Mouse (Mus musculus) megakaryocyte progenitor cell, adult 5-6 weeks (primary cell): Measurements from ENCODE around the gene Cep295nl. TPM values are rescaled to one million over a fixed set of nuclear protein-coding genes. Genes with fewer than 3 reads are reported as not detected.

Source experiments
- ATAC-seq: replicated peaks from 2 replicates; pipeline ENCODE4 v1.8.0; 2016; ENCODE audit warnings: mild to moderate bottlenecking, moderate TSS enrichment, inconsistent platforms; ENCODE audit not compliant: poor library complexity
- total RNA-seq, 2 experiments: library from RNA; stranded (forward) in 1 of 2; stranded (reverse) in 1 of 2; fragments of 157-497, 149-512 nt in 1 of 2; fragments of 200-1000 nt in 1 of 2; gene quantifications; 2 replicates each; pipeline versions ENCODE4 v1.2.3 to v1.2.4; 2015 to 2017

The Cep295nl gene
- total RNA-seq, 2 experiments from 2014 or later, result not detected

DNA sequence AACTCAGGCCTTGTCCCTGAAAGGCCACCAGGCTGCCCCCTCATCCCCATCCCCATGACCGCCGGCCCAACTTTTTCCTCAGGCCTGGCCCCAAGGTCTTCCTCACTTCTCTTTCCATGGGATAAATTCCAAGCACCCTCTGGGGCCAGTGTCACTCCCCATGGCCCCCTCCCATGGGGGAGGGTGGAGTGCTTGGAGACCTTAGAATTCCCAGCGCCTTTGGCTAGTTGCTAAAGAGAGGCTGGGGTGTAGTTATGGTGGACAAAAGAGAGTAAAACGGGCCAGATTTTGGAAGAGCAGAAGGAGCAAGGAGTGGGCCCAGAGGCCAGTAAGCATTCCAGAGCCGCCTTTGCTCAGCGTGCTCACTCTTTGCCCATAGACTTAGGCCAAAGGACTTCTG, 13.3 kb upstream of the Cep295nl start, which contains the start of gene Timp2:
TSS of gene Timp2 (minus strand) at position 101 of the 400 bp plus-strand sequence.
- no peak for ATAC-seq

DNA sequence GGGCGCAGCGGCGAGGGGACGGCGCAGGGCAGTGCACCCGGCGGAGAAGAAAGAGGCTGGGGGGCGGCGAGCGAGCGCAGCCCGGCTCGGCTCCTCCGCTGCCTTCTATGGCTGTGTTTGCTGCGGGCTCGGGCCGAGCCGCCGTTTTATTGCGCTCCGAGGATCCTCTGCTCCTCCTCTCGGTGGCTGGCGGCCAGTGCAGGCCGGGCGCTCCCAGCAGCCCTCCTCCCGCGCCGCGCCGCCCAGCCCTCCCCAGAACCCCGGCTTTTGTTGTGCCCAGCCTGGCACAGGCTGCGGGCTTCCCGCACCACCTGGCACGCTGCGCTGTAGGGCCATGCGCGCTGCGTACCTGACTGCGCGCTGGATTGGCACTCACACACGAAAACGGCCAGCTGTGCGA, 12.9 kb upstream of the Cep295nl start:
- peak; percentile 93 for ATAC-seq

DNA sequence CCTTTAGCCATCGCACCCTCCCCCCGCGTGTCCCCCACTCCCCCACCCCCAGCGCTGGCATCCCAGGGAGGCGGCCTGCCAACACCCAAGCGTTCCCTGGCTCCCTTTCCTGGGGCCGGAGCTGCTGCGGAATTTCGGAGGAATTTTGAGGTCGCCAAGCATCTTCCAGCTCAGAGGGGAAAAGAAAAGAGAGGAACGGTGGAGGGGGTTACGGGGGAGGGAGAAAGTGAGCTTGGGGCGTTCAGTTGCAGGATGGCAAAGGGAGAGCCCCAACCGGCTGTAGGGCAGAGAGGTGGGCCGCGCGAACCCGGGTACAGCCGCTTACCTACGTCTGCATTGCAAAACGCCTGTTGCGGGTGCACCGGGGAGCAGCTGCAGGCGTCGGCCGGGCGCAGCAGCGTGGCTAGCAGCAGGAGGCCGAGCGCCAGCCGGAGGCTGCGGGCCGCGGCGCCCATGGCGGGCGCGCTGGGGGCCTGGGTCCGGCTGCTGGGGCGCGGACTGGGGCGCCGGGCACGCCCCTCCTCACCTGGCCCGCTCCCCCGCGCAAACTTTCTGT, 12.4 kb upstream of the Cep295nl start:
- peak; percentile 19 for ATAC-seq

DNA sequence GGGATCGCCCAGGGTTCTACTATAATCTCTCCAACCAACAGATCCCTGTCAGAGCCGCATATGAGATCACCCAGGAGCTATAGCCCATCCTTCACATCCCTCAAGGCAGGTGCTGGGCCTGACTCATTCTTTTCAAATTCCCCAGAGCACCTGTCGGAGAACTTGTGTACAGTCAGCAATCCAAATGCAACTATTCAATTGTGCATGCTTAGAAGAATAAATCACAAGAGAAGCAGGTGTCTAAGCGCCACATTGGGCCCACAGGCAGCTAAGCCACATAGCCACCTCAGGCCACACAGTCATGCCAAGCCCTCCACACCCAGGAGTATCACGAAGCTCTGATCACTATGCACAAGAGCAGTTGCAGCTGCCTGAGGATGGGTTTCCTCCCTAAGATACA, 7.2 kb upstream of the Cep295nl start:
- ATAC-seq, result no peak

DNA sequence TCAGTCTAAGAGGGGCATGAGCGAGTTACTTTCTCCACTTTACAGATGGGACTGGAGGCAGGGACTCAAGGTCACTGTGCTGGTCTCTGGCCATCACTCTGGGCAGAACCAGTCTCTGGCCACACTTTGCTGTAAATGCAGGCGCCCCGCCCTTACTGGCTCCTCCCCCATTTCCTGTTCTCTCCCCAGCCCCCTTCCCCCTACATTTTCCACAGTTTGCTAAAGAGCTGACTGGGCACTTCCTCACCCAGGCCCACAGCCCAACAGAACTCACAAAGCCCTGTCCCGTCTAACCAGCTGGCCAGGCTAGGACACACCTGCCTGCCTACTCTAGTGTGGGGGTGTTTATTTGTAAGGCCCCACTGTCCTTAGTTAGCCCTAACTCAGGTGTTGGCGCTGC, 6.6 kb upstream of the Cep295nl start:
- ATAC-seq, result peak; percentile 70

GRCm38 (mm10) chr11:118348419-118348818, 6.1 kb upstream of the Cep295nl start:
- peak; percentile 65 for ATAC-seq

GRCm38 (mm10) chr11:118347911-118348310, 5.6 kb upstream of the Cep295nl start:
- no peak for ATAC-seq

DNA sequence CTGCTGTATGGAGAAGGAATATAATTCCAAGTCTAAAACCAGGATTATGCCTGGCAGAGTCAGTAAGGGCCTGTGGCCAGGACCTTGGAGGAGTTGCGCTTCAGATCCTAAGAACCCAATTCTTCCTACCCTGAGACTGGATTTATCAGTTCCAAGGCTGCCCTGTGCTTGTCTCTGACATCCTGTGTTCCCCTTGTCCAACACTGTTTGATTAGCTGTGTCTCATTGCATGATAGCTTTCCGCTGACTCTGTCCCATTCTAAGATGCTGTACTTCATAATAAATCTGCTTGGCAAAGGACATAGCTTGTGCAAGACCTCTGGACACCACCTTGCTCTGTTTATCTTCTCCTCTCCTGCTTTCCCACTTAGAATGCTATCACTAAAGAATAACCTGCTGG, 5.1 kb upstream of the Cep295nl start:
- no peak for ATAC-seq

GRCm38 (mm10) chr11:118346395-118347096, 4.2 kb upstream of the Cep295nl start:
- ATAC-seq, result no peak

DNA sequence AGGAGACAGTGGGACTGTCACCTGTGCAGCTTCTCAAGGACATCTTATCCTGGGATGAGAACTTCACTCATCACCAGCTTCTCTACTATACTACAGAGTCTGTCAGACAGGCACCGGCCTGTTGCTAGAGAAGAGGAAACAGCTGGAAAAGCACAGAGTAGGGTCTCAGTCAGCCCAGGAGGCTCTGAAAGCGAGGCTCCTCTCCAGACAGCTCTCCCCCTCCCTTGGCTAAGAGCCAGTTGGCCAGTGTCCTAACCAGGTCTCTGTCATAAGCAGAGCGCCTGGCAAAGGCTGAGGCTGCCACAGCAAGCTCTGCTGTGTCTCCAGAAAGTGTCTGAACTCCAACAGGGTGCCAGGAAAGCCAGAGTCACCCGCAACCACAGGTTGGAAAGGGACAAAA, 3.4 kb upstream of the Cep295nl start:
- ATAC-seq, result no peak

DNA sequence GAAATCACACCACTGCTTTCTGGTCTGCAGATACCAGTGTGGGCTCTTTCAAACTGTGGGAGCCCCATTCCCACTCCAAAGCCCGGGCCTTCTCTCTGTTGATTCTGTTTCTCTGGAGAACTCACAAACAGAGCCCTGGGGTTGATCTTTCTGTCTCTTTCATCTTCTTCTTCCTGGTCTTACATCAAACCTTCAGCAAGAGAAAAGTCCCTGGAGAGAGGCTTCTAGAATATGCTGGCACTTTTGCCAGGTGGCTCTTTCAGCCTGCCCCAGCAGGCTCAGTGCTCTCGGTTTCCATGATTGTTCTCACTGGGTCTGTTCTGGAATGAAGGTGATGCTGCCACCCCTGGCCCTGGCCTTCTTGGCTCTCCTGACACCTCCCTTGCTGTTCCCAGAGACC, 1.3 kb upstream of the Cep295nl start:
- ATAC-seq, result no peak

GRCm38 (mm10) chr11:118337491-118338168, 4.7 kb downstream of the Cep295nl start:
- peak; percentile 46; the same call in 1 of the 2 replicates for ATAC-seq

- no peak for ATAC-seq
These were observed 8.9 kb downstream of the Cep295nl start for GRCm38 (mm10) chr11:118333431-118333830.

GRCm38 (mm10) chr11:118332376-118332775, 9.9 kb downstream of the Cep295nl start:
- no peak for ATAC-seq

DNA sequence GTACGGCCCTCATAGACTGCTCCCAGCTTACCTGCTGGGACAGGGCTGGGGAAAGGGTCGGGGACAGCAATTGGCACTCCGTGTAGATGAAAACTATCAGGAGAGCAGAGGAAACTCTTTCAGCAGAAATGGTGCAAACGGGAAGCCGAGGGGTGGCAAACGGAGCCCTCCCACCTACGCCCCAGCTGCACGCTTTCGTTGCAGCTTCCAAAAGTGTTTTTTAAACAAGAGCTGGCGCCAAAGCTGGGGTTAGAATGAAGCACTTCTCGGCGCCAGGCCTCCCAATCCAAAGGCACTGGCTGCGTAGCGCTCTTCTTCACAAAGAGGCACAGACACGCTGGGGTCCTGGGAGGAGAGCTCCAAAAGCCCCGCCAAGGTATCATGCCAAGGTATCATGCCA, 11.5 kb downstream of the Cep295nl start:
- ATAC-seq, result no peak

DNA sequence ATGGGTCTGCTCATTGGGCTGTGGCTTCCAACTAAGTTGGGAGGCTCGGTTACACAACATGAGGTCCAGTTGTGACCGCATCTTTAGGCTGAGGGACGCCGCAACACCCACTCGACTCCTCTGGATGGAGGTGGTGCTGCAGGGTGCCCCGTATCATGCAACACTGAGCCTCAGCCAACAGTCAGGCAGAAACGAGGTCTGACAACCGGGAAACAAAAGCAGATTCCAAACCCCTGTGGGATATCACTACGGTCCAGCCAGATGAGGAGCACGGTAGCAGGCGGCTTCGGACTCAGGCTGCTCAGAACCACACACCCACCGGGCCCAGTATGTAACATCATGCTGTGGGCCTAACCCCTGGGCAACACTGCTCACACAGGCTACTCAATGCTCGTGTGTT, 11.9 kb downstream of the Cep295nl start:
- no peak for ATAC-seq

GRCm38 (mm10) chr11:118328947-118329346, 13.4 kb downstream of the Cep295nl start:
- no peak for ATAC-seq

DNA sequence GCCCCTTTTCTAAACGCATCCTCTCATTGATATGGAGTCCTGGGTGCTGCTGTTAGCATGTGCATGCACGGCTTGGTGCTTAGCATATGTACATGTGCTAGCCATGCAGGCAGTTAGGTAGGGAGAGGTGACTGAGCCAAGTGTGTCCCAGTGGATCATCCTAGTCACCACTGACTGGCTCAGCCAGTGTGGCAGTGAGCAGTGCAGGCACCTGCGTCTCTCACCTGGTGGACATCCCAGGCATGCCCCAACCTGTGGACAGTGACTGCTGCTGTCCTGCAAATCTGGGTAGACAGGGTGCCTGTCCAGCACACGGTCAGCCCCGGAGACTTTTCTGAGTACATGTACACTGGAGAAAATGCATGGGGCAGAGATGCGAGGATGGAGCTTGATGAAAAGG, 13.8 kb downstream of the Cep295nl start:
- ATAC-seq, result no peak

- no peak for ATAC-seq
These were observed 15.0 kb downstream of the Cep295nl start for GRCm38 (mm10) chr11:118326991-118327971.

- ATAC-seq, result no peak
These were observed 15.8 kb downstream of the Cep295nl start for GRCm38 (mm10) chr11:118326491-118326890.

DNA sequence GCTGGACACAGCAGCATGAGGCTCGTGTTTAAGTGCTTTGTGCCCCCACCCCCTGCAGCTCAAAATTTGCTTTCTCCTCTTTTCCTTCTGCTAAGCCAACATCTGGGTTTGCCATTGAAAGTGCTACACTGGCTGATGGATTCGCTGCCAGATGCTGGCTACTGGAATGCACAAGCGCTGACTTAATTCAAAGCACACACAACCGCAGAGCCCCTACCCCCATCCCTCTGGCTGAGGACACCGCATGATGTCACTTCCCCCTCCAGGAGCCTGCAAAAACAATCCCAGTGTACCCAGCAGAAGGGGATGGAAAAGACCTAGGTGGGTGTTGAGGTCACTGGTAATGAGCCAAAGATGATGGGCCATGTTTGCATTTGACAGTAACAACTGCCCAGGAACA, 17.8 kb downstream of the Cep295nl start:
- no peak for ATAC-seq
